Mouse (Mus musculus) intestine, embryonic 16.5 days (tissue): ENCODE measurements around the gene Ubac2. TPM values are rescaled to one million over a fixed set of nuclear protein-coding genes. Genes with fewer than 3 reads are reported as not detected.

Experiments
- ATAC-seq: fragments of 200-750 bp; cut with Nextera tagmentation; 2 replicates; pipeline ENCODE4 v1.8.0; 2017; ENCODE audit warnings: moderate TSS enrichment, moderate library complexity
- H3K27ac ChIP-seq: fragments of 300-500 bp; sonication (generic); 2 replicates; pipeline ENCODE4 v1.5.1; 2014; ENCODE audit warnings: mild to moderate bottlenecking, low read length
- H3K27me3 ChIP-seq: fragments of 300-500 bp; sonication (generic); replicated peaks from 2 replicates; pipeline ENCODE4 v1.6.1; 2014; ENCODE audit warnings: low read length, control low read depth, mixed read lengths; ENCODE audit not compliant: control insufficient read depth, insufficient read depth
- H3K36me3 ChIP-seq: fragments of 300-500 bp; sonication (generic); 2 replicates; pipeline ENCODE4 v1.6.1; 2014; ENCODE audit warnings: low read length, control low read depth; ENCODE audit not compliant: control insufficient read depth, insufficient read depth
- H3K4me1 ChIP-seq: fragments of 300-500 bp; sonication (generic); 2 replicates; pipeline ENCODE4 v1.6.1; 2014; ENCODE audit warnings: low read length, control low read depth, mixed read lengths; ENCODE audit not compliant: control insufficient read depth, insufficient read depth
- H3K4me2 ChIP-seq: fragments of 300-500 bp; sonication (generic); 2 replicates; pipeline ENCODE4 v1.6.1; 2014; ENCODE audit warnings: low read depth, low read length, control low read depth
- H3K4me3 ChIP-seq: fragments of 300-500 bp; sonication (generic); 2 replicates; pipeline ENCODE4 v1.5.1; 2014; ENCODE audit warnings: mild to moderate bottlenecking, low read length
- H3K9ac ChIP-seq: fragments of 300-500 bp; sonication (generic); 2 replicates; pipeline ENCODE4 v1.6.1; 2014; ENCODE audit warnings: low read depth, low read length
- H3K9me3 ChIP-seq: fragments of 300-500 bp; sonication (generic); 2 replicates; pipeline ENCODE4 v1.6.1; 2016; ENCODE audit warnings: low read length, control low read depth; ENCODE audit not compliant: control insufficient read depth
- WGBS: fragments of 180-500 bp; shearing (Covaris S2); extraction: QIAGEN DNeasy Blood & Tissue Kit; methylation state at CpG from one replicate; pipeline ENCODE4 v1.1.7; 2014; 5-methylcytosine and 5-hydroxymethylcytosine counted together
- polyA plus RNA-seq: library from polyadenylated mRNA; unstranded; fragments of >200 nt; fragmentation: Nextera tagmentation; extraction: Ambion mirVana; gene quantifications from 2 replicates; pipeline ENCODE4 v1.2.1, GENCODE M21; 2015

Gene Ubac2
- polyA plus RNA-seq, 1 experiment from 2014 or later, result 63.3 TPM

DNA sequence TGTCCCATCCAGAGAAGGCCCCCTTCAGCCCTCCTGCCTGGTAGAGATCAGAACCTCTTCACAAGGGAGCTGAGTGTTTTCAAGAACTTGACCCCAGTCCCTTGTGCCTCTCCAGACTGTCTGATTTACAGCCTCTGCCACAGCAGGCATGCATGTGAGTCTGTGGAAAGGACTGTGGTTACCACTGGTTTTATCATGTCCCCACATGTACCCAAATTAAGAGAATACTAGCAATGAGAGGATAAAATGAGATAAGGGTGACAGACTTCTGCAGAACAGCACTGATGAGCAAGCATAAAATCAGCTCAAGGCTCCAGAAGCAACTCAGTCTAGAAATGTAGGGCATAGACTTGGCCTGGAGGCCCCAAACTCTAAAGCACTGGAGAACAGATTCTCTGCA is 145.5 kb downstream of the Ubac2 start:
- Histone ChIP-seq H3K36me3 (peaks cover 6% of the 10 kb centered on the region; the same call in 1 of the 2 replicates), H3K4me3 (no peak overlapping the region), H3K9ac (no peak overlapping the region), H3K4me2 (no peak overlapping the region), H3K27me3 (no peaks in the 10 kb centered on the region), H3K9me3 (no peaks in the 10 kb centered on the region), H3K4me1 (no peaks in the 10 kb centered on the region), H3K27ac (no peak overlapping the region)
- no peak for ATAC-seq

DNA sequence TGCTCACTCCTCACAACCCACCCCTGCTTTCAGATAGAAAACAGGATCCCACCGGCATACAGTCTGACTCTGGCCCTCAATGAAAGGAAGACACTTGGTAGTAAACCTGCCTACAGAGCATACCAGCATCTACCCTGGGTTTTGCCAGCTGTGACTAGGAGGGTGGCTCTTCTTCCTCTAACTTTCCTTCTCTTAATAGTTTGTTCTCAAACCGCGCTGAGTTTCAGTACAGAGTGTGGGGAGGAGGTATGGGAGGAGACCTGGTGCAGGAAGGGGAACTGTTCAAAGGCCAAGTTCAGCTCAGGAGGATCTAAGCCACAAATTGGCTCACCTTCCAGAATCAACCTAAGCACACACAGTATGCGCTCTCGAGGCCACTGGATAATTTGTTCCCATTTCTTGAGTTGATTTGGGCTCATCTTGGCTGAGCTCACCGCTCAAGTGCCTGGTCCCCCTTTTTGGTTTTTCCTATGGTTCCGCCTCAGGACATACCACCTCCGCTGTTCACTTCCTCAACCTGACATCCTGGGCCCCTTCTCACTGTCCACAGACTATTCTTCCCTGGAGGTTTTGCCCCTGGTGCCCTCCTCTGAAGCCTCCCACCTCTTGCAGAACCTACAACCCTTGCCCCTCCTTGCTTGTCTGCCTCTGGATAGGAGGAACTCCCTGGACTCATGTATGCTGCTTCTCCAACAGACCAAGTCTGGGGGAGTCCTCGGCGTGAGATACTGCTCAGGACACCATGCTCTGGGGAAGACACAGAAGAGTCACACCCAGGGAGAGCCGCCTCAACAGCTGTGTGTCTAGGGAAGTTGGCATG is 150.7 kb downstream of the Ubac2 start:
- Histone ChIP-seq H3K9me3 (no peaks in the 10 kb centered on the region), H3K4me1 (no peaks in the 10 kb centered on the region), H3K4me2 (no peak overlapping the region), H3K4me3 (no peak overlapping the region), H3K27ac (no peak overlapping the region), H3K36me3 (no peaks in the 10 kb centered on the region), H3K9ac (no peak overlapping the region), H3K27me3 (no peaks in the 10 kb centered on the region)
- ATAC-seq, result 0 out of 2 replicates have a peak, but pooled peaks have one; percentile 36
- 81% methylated on average over 11 of the region's 11 CpGs for WGBS

DNA sequence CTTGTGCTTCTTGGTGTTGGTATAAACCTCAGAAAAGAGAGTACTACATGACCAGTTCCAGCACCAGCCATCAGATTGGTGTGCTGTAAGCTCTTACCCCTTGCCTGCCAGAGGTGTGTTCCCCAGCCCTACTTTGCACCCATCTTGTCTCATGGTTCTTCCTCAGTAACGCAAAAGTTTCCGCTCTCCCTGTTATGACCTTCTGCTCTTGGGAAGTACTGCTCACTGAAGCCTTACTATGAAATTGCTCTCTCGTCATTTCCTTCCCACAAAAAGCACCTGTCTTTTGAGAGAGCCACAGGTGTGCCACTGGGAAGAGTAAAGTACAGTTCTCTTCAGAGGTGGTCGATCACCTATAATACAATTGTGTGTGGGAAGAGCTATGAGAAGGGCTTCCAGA is 151.4 kb downstream of the Ubac2 start:
- H3K4me1 ChIP-seq, result no peaks in the 10 kb centered on the region
- WGBS, result 91% methylated on average over 4 of the region's 4 CpGs
- H3K4me2 ChIP-seq, result no peak overlapping the region
- no peaks in the 10 kb centered on the region for H3K27me3 ChIP-seq
- H3K27ac ChIP-seq, result no peak overlapping the region
- H3K36me3 ChIP-seq, result no peaks in the 10 kb centered on the region
- H3K9ac ChIP-seq, result no peak overlapping the region
- H3K4me3 ChIP-seq, result no peak overlapping the region
- H3K9me3 ChIP-seq, result no peaks in the 10 kb centered on the region
- no peak for ATAC-seq

DNA sequence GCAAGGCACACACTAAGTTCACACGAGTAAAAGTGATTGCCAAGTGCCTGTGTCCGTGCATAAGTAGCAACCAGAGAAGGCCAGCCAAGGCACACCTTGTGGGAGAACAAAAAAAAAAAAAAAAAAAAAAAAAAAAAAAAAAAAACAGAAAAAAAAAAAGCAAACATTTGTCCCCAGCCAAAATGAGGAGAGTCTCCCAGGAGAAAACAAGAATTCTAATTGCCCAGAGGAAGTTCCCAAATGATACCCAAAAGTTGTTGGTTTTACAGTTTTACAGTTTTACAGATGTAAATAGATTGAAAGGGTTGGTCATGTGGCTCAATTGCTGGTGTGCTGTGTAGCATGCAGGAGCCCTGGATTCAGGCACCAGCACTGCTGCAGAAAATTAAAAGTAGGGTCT is 153.6 kb downstream of the Ubac2 start:
- ATAC-seq, result no peak
- no peak overlapping the region for H3K9ac ChIP-seq
- H3K36me3 ChIP-seq, result no peaks in the 10 kb centered on the region
- no peak overlapping the region for H3K4me3 ChIP-seq
- H3K27ac ChIP-seq, result no peak overlapping the region
- H3K4me2 ChIP-seq, result no peak overlapping the region
- no peaks in the 10 kb centered on the region for H3K27me3 ChIP-seq
- WGBS, result 67% methylated on average over 2 of the region's 2 CpGs
- no peaks in the 10 kb centered on the region; the same call in 1 of the 2 replicates for H3K4me1 ChIP-seq
- H3K9me3 ChIP-seq, result no peaks in the 10 kb centered on the region

DNA sequence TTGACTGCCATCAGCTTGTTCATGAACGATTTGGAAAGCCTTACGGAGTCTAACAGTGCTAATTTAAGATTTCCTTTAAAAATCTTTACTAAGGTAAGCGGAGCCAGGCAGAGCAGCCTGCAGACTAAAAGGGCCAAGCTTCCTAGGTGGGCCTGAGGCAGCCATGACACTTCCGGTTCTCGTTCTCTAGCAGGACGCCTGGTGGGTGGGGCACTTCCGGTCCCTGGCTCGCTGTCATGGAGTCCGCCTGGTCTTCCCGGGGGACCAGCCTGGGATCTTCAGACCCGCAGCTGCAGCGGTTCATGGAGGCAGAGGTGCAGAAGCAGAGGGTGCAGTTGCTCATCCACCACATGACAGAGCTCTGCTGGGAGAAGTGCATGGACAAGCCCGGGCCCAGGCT is 156.0 kb downstream of the Ubac2 start, which contains the start of gene Timm8a2:
TSS of gene Timm8a2 (plus strand) at position 224 of the 400 bp plus-strand sequence.
- Histone ChIP-seq H3K9me3 (no peaks in the 10 kb centered on the region), H3K4me3 (no peak within 1 kb of the TSS), H3K27me3 (no peaks in the 10 kb centered on the region), H3K36me3 (no peaks in the 10 kb centered on the region), H3K4me1 (no peaks in the 10 kb centered on the region; the same call in 1 of the 2 replicates), H3K4me2 (no peak within 1 kb of the TSS), H3K27ac (no peak within 1 kb of the TSS), H3K9ac (no peak within 1 kb of the TSS)
- 92% methylated on average over 13 of the region's 13 CpGs for WGBS
- ATAC-seq, result no peak

DNA sequence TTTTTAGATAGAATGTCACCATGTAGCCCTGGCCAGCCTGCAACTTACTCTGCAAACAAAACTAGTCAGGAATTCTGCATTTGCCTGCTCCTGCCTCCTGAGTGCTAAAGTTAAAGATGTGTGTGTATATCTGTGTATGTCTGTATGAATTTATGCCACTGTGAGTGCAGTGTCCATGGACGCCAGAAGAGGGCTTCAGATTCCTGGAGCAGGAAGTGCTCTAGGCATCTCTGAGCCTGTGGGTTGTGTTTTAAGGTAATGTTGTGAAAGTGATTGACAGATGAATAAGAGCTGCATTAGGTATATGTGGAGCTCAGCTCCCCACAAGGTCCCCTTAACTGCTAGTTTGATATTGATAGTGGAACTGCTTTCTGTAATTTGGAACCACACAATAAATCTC is 156.8 kb downstream of the Ubac2 start:
- H3K4me3 ChIP-seq, result no peak overlapping the region
- H3K9ac ChIP-seq, result no peak overlapping the region
- 97% methylated on average over 1 of the region's 1 CpGs for WGBS

DNA sequence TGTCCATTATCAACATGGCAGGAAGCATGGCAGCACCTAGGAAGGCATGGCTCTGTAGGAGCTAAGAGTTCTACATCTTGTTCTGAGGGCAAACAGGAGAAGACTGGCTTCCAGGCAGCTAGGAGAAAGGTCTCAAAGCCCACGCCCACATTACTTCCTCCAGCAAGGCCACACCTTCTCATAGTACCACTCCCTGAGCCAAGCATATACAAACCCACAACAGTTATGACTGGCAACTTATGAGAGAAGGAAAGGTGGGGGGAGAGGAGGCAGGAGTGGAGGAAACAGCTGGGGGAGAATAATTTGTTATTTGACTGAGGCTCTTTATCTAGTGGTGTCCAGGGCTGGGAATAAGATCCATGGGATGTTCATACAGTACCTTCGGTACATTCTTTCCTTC is 157.4 kb downstream of the Ubac2 start:
- no peak overlapping the region for H3K27ac ChIP-seq
- 81% methylated on average over 2 of the region's 2 CpGs for WGBS
- ATAC-seq, result peak; percentile 46; the same call in 1 of the 2 replicates
- H3K27me3 ChIP-seq, result no peaks in the 10 kb centered on the region
- no peak overlapping the region for H3K4me2 ChIP-seq
- H3K9ac ChIP-seq, result no peak overlapping the region
- H3K4me1 ChIP-seq, result no peaks in the 10 kb centered on the region; the same call in 1 of the 2 replicates
- H3K36me3 ChIP-seq, result no peaks in the 10 kb centered on the region
- H3K9me3 ChIP-seq, result no peaks in the 10 kb centered on the region
- H3K4me3 ChIP-seq, result no peak overlapping the region

More for the DNA sequence above, 156.8 kb downstream of the Ubac2 start:
- no peaks in the 10 kb centered on the region for H3K36me3 ChIP-seq
- no peaks in the 10 kb centered on the region for H3K9me3 ChIP-seq
- ATAC-seq, result no peak
- no peak overlapping the region for H3K4me2 ChIP-seq
- no peak overlapping the region for H3K27ac ChIP-seq
- no peaks in the 10 kb centered on the region; the same call in 1 of the 2 replicates for H3K4me1 ChIP-seq
- no peaks in the 10 kb centered on the region for H3K27me3 ChIP-seq

DNA sequence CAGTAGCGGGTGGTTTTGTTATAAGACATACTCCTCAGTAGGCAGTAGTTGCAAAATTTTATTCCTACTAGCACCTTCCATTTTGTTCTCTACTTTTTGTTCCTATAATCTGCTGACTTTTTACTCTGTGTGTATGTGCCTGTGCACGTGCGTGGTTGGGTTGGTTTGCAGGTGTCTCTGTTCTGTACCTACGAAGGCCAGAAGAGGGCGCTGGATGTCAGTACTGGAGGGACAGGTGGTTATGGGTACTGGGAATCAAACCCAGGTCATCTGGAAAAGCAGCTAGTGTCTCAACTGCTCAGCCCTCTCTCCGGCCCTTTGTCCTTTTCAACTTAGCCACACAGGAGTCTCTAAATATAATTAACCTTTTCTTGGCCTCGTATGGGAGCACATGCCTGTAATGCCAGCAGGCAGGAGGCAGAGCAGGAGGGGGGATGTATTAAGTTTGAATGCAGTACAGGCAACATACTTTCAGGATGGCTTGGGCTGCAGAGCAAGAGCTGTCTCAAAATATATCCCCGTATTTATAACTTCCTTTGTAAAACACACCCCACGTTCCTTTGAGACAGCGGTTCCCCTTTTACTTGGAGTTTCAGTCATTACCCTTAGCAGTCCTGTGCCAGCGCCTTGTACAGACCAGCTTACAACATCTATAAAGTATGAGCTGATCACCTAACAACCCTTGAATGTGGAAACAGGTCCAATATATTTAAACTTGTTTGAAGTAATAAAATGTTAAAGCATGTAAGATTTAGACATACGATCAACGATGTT is 160.6 kb downstream of the Ubac2 start:
- Histone ChIP-seq H3K27me3 (no peaks in the 10 kb centered on the region), H3K4me1 (no peaks in the 10 kb centered on the region; the same call in 1 of the 2 replicates), H3K9me3 (no peaks in the 10 kb centered on the region), H3K9ac (no peak overlapping the region), H3K4me2 (no peak overlapping the region), H3K36me3 (no peaks in the 10 kb centered on the region), H3K4me3 (no peak overlapping the region), H3K27ac (no peak overlapping the region)
- no peak for ATAC-seq
- 84% methylated on average over 13 of the region's 13 CpGs for WGBS

DNA sequence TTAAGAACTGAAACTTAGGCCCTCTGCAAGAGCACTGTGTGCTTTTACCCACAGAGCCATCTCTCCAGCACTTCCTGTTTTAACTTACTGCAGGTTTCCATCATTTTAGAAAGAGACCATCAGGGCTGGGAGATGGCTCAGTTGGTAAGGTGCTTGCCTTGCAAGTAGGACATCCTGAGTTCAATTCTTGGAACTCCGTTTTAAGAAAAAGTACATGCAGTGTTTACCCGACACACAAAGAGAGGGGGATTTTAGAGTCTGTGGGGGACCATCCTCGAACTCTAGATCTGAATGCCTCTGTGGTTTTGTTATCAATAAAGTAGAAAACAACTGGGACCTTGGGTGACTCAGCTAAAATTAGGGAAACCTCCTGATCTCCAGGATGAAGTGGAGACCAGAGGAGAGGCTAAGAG is 163.0 kb downstream of the Ubac2 start:
- H3K4me2 ChIP-seq, result no peak overlapping the region
- no peak for ATAC-seq
- no peaks in the 10 kb centered on the region for H3K27me3 ChIP-seq
- no peaks in the 10 kb centered on the region for H3K9me3 ChIP-seq
- WGBS, result 88% methylated on average over 3 of the region's 3 CpGs
- no peaks in the 10 kb centered on the region for H3K4me1 ChIP-seq
- no peak overlapping the region for H3K27ac ChIP-seq
- H3K9ac ChIP-seq, result no peak overlapping the region
- no peaks in the 10 kb centered on the region for H3K36me3 ChIP-seq
- H3K4me3 ChIP-seq, result no peak overlapping the region
